Mouse (Mus musculus): ENCODE measurements around the gene Csnk1g2.

Csnk1g2 gene

DNA sequence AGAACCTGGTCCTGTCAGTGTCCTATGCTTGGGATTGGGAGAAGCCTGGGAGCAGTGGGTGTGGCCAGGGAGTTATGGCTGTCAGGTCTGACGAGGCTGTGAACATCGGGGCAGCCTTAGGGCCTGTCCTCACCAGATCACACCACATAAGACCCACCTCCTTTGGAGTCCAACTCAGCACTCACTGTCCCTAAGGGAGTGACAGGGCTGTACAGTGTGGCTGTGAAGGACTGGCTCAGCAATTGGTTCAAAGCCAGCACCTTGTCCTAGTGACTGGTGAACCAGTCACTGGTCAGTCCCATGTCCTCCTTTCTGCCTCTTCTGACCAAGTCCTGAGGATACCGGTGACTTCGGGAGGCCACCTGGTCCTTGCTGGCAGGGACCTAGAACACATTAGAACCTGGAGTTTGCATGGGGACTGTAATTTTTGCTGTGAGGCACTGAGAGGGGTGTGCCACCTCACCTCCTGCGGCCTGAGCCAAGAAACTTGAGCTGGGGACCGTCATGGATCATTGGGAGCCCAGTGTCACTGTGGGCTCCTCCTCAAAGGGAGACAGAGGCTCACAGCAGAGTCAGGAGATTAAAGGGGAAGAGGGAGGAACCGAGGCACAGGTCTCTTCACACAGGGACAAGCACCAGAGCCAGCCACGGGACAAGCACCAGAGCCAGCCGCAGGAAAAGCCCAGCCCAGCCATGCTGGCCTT lies 57.1 kb downstream of the Csnk1g2 start:
- no peak for DNase-seq (ENCODE audit: low spot score in 2 of 2)

GRCm38 (mm10) chr10:80680260-80680696 lies 57.6 kb downstream of the Csnk1g2 start:
- no peak for DNase-seq (ENCODE audit: low spot score in 2 of 2)

DNA sequence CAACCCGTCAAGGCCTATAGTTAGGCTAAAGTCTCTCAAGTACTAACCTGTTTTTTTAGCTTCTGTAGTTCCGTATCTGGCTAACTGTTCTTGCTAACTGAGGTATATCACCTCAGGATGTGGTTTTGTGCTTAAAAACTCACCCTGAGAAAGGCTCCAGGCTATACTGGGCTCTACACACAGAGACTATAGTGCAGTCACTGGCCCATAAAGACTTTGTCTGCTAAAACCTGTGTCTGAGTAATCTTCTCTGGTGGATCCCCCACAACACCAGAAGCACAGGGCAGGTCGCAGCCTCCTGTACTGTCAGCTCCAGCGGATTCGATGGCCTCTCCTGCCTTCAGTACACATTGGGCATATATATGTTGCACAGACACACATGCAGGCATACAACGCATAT lies 59.4 kb downstream of the Csnk1g2 start:
- no peak for DNase-seq (ENCODE audit: low spot score in 2 of 2)

- DNase-seq (ENCODE audit: low spot score in 2 of 2): no peak
These were observed 61.0 kb downstream of the Csnk1g2 start for GRCm38 (mm10) chr10:80683647-80684046.

DNA sequence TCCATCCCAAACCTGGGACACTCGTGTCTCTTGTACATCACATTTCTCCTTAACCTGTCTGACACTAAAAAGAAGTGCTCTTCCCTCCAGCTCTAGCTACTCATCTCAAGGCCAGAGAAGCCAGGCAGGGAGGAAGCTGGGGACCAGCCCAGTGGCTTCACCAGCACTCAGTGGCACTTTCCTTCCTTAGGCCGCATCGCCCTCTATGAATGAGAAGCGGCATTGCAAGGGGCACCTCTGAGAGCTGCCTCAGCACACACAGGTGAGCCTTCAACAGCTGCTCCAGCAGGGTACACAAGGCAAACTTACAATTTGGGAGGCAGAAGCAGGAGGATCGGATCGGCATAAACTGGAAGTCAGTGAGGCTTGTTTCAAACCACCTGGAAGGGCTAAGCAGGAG lies 61.6 kb downstream of the Csnk1g2 start:
- peak in 1 of 2 experiments; percentile 49 for DNase-seq (ENCODE audit: low spot score in 2 of 2)

DNA sequence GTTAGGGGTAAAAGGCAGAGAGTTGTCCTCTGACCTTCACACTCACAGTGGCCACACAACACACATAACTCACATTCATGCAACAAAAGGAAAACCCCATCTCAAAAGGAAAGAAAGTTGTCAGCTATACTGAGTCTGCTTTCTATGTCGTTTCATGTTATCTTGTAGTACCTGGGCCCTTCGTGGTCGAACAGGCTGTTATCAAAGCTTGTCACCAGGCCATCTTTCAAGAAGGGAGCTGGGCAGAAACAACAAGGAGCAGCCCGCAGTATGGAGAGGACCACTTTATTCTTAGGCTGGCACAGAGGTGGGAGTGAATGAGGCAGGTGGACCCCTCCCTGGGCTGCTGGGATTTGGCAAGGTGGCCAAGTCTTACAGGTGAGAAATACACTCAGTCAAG lies 62.3 kb downstream of the Csnk1g2 start:
- DNase-seq (ENCODE audit: low spot score in 2 of 2): no peak

DNA sequence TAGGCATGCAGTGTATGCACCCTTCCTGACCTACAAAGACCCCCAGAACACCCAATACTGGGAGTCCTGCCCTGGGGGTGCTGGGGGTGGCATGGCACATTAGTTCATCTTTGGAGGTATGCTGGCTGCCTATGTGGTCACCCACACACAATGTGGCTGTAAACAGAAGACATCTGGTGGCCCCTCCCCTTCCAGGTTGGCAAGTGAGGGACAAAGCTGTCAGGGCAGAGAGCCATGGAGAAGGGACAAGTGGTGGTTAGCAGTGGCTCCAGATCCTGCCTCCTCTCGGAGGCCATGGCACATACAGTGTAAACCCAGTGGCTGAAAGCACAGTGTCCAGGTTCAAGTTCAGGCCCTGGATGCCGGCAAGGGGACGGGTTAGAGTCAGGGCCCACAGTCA lies 64.0 kb downstream of the Csnk1g2 start:
- no peak for DNase-seq (ENCODE audit: low spot score in 2 of 2)

GRCm38 (mm10) chr10:80687850-80688249 lies 65.2 kb downstream of the Csnk1g2 start:
- peak; percentile 63 to 66 for DNase-seq (ENCODE audit: low spot score in 2 of 2)
